Mouse (Mus musculus) frontal cortex, adult (tissue): ENCODE data around the gene Gng12.

Experiments used
- ATAC-seq: cut with Nextera tagmentation; 2 replicates; pipeline ENCODE4 v1.9.2; 2017; ENCODE audit warnings: mild to moderate bottlenecking, moderate library complexity, mixed read lengths; ENCODE audit not compliant: low TSS enrichment

Gene Gng12

DNA sequence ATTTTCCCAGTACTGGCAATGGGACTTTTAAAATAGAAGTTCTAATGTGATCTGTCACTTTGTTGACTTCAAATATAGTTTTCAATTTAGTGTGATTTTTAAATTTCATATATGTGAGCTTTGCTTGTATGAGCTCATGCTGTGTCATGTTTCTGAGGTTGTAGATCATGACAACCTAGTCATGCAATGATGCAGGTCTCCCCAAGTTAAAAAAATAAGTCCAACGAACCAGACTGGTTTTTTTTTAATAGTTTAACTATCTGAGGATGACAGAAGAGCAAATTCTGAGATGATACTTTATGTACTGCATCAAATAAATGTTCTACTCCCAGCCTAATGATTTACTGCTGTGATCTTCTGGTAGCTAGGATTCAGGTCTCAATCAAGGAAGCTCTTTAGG lies 153.9 kb downstream of the Gng12 start:
- ATAC-seq, result no peak

GRCm38 (mm10) chr6:67056108-67056888 lies 160.1 kb downstream of the Gng12 start:
- ATAC-seq, result no peak

DNA sequence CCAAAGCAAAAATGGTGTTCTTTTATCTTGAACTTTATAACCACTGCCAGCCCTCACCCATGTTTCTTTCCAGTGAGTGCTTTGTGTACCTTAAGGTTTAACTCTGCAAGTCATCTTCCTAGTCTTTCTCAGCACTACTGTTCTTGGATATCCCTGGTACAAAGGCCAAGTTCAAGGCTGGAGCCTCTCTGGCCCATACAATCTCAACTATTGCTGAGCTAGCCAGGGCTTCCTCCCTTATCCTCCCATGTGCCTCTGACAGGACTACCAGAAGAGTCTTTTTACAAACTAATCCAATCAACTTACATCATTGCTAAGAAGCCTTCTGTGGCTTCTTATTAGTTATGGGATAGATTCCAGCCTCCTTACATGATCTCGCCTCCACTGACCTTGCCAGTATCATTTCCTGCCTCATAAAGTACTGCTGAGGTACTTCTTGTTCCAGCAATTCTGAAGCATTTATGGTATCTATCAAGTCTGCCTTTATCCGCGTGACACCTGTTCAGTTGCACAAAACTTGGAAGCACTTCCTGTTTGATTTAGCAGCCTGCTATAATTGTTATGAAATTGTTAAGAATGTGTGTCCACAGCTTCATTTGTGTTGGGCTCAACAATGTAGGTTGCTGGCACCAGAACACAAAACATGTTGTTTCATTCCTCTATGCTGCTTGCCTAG lies 160.8 kb downstream of the Gng12 start:
- ATAC-seq, result no peak

DNA sequence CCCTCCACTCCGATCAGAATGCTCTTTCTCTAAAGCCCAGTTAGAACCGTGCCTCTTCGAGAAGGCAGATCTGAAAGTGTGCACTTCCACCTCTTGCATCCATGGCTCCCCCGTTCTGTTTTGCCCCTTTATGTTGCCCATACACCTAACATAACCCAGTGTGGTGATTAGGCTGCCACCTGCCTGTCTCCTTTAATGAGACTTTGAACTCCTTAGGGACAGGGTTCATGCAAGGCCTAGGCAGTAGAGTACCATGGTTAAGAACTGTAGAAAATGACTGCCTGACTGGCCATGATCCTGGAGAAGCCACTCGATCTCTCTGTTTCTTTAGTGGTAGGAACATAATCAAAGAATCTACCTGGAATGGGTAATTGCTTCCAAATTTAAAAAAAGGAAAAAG lies 161.4 kb downstream of the Gng12 start:
- no peak for ATAC-seq

- ATAC-seq, result no peak
Observed at GRCm38 (mm10) chr6:67057991-67058696, 161.9 kb downstream of the Gng12 start.

GRCm38 (mm10) chr6:67060057-67060456 lies 163.9 kb downstream of the Gng12 start:
- ATAC-seq, result no peak

DNA sequence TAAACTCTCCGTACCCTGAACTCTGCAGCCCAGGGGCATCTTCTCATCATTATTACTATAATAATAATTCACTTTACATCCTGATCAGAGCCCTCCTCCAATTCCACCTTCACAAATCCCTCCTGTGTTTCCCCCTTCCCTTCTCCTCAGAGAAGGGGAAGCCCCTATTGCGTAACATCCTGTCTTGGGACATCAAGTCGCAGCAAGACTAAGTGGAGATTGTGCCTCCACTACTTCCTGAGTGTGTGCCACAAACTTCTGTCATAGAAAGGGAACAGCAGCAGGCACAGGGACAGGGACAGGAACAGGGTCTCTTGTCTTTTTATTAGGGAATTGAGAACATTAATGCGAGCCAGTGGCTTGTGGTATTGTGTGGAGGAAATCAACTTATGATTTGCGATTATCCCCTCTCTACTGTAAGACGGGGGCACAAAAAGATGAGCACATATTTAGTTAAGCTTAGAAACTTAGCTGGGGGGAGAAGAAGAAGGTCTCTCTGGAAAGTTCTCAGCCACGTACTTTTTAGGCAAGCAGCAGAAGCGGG lies 173.1 kb downstream of the Gng12 start:
- no peak for ATAC-seq

DNA sequence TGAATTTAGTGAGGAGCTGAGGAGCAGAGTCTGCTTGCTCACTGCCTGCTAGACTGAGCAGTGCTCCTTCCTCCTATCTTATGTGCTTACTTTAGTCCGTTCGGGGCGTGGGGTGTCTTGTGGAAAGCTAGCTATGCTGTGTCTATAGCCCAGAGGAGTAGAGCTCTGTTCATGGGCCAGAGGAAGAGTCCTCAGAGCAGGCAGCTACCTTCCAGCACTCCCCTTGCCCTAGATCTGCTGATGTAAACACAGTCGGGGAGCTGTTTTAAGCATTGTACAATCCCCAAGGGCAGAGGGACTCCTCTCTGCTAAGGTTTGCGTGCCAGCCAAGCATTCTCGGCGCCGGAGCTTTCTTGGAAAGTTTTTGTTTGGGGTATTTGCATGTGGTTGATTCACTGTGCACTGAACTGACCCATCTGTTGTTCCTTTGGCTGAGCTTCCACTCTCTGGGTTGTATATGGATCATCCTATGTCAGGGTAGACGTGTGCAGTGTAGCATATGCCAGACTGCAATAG lies 173.7 kb downstream of the Gng12 start:
- ATAC-seq, result peak; percentile 78
